Mouse (Mus musculus) erythroblast, embryonic 14.5 days (primary cell): ENCODE measurements at regions not wholly inside any gene's neighbourhood (a gene's known extent, or its start where the extent isn't known, plus 50 kb on each side); places are given as distances from the start of the nearest gene placed in this dataset.

Source experiments
- H3K27me3 ChIP-seq: 2 replicates; pipeline ENCODE4 v1.6.1; 2012; ENCODE audit warnings: inconsistent platforms; ENCODE audit not compliant: control insufficient read depth
- H3K36me3 ChIP-seq: 2 replicates; pipeline ENCODE4 v1.6.1; 2012; ENCODE audit warnings: mild to moderate bottlenecking, inconsistent platforms; ENCODE audit not compliant: control insufficient read depth
- H3K4me1 ChIP-seq: 2 replicates; pipeline ENCODE4 v1.6.1; 2012; ENCODE audit warnings: inconsistent platforms; ENCODE audit not compliant: control insufficient read depth
- H3K4me3 ChIP-seq: replicated peaks from 2 replicates; pipeline ENCODE3; 2012; ENCODE audit warnings: moderate library complexity, mild to moderate bottlenecking, inconsistent platforms
- H3K9me3 ChIP-seq: 2 replicates; pipeline ENCODE4 v1.6.1; 2012; ENCODE audit warnings: low read length, inconsistent platforms, mixed read lengths; ENCODE audit not compliant: control insufficient read depth
- GATA1 ChIP-seq: IDR thresholded peaks from 2 replicates; pipeline ENCODE4 v1.6.1; 2012; ENCODE audit warnings: low read length, inconsistent platforms, mixed read lengths
- TAL1 ChIP-seq: IDR thresholded peaks from 3 replicates; pipeline ENCODE4 v1.6.1; 2012; ENCODE audit warnings: low read length, inconsistent platforms, mixed read lengths

GRCm38 (mm10) chr16:76905205-76905996, 108.1 kb upstream of the Usp25 start:
- no peaks in the 10 kb centered on the region for H3K27me3 ChIP-seq
- H3K9me3 ChIP-seq = no peaks in the 10 kb centered on the region
- H3K36me3 ChIP-seq = no peaks in the 10 kb centered on the region
- TF ChIP-seq GATA1 (no peak), TAL1 (no peak)
- H3K4me3 ChIP-seq = no peak overlapping the region
- H3K4me1 ChIP-seq = no peaks in the 10 kb centered on the region

GRCm38 (mm10) chr16:76899083-76899482, 114.4 kb upstream of the Usp25 start:
- Histone ChIP-seq H3K36me3 (no peaks in the 10 kb centered on the region), H3K4me1 (no peaks in the 10 kb centered on the region), H3K4me3 (no peak overlapping the region), H3K27me3 (no peaks in the 10 kb centered on the region), H3K9me3 (no peaks in the 10 kb centered on the region)
- TF ChIP-seq GATA1 (no peak), TAL1 (no peak)

GRCm38 (mm10) chr16:76896305-76896704, 117.2 kb upstream of the Usp25 start:
- Histone ChIP-seq H3K4me1 (no peaks in the 10 kb centered on the region), H3K9me3 (no peaks in the 10 kb centered on the region), H3K36me3 (no peaks in the 10 kb centered on the region), H3K27me3 (no peaks in the 10 kb centered on the region), H3K4me3 (no peak overlapping the region)
- TF ChIP-seq TAL1 = no peak
- TF ChIP-seq GATA1 = no peak

- TF ChIP-seq TAL1 (no peak), GATA1 (no peak)
- Histone ChIP-seq H3K9me3 (no peaks in the 10 kb centered on the region), H3K4me1 (no peaks in the 10 kb centered on the region), H3K27me3 (no peaks in the 10 kb centered on the region), H3K36me3 (no peaks in the 10 kb centered on the region), H3K4me3 (no peak overlapping the region)
Measured at GRCm38 (mm10) chr16:76895781-76896180, 117.7 kb upstream of the Usp25 start.

- TF ChIP-seq GATA1 (no peak), TAL1 (no peak)
- Histone ChIP-seq H3K4me1 (no peaks in the 10 kb centered on the region), H3K36me3 (no peaks in the 10 kb centered on the region)
Measured at GRCm38 (mm10) chr16:76878576-76878975, 134.9 kb upstream of the Usp25 start.

GRCm38 (mm10) chr16:76875397-76876018, 138.0 kb upstream of the Usp25 start:
- no peaks in the 10 kb centered on the region for H3K9me3 ChIP-seq
- TF ChIP-seq GATA1 (no peak), TAL1 (no peak)
- H3K36me3 ChIP-seq = no peaks in the 10 kb centered on the region
- H3K4me3 ChIP-seq = no peak overlapping the region
- no peaks in the 10 kb centered on the region for H3K4me1 ChIP-seq
- no peaks in the 10 kb centered on the region for H3K27me3 ChIP-seq

More at GRCm38 (mm10) chr16:76878576-76878975, 134.9 kb upstream of the Usp25 start:
- no peaks in the 10 kb centered on the region for H3K27me3 ChIP-seq
- no peak overlapping the region for H3K4me3 ChIP-seq
- no peaks in the 10 kb centered on the region for H3K9me3 ChIP-seq

- H3K36me3 ChIP-seq = no peaks in the 10 kb centered on the region
- H3K4me1 ChIP-seq = no peaks in the 10 kb centered on the region
- TF ChIP-seq TAL1 (no peak), GATA1 (no peak)
- H3K27me3 ChIP-seq = no peaks in the 10 kb centered on the region
- no peak overlapping the region for H3K4me3 ChIP-seq
- H3K9me3 ChIP-seq = no peaks in the 10 kb centered on the region
Measured at GRCm38 (mm10) chr16:76866465-76866802, 147.1 kb upstream of the Usp25 start.

- H3K36me3 ChIP-seq = no peaks in the 10 kb centered on the region
- no peak overlapping the region for H3K4me3 ChIP-seq
- no peaks in the 10 kb centered on the region for H3K9me3 ChIP-seq
- H3K4me1 ChIP-seq = no peaks in the 10 kb centered on the region
- TF ChIP-seq GATA1 (no peak), TAL1 (no peak)
- H3K27me3 ChIP-seq = no peaks in the 10 kb centered on the region
Measured at GRCm38 (mm10) chr16:76865731-76866464, 147.6 kb upstream of the Usp25 start.

- H3K9me3 ChIP-seq = no peaks in the 10 kb centered on the region
- H3K36me3 ChIP-seq = no peaks in the 10 kb centered on the region
- no peak overlapping the region for H3K4me3 ChIP-seq
- no peaks in the 10 kb centered on the region for H3K27me3 ChIP-seq
- TF ChIP-seq TAL1 = no peak
- TF ChIP-seq GATA1 = no peak
- no peaks in the 10 kb centered on the region for H3K4me1 ChIP-seq
Measured at GRCm38 (mm10) chr16:76864392-76864791, 149.1 kb upstream of the Usp25 start.
